Mouse (Mus musculus) heart, embryonic 15.5 days (tissue): ENCODE results near the gene Primpol. TPM values are rescaled to one million over a fixed set of nuclear protein-coding genes. Genes with fewer than 3 reads are reported as not detected.

Experiments used
- ATAC-seq: fragments of 200-750 bp; cut with Nextera tagmentation; replicated peaks from 2 replicates; pipeline ENCODE4 v1.8.0; 2017; ENCODE audit warnings: low read depth, moderate TSS enrichment; ENCODE audit not compliant: insufficient number of reproducible peaks, insufficient read depth, low FRiP score
- H3K27ac ChIP-seq: fragments of 300-500 bp; sonication (generic); 2 replicates; pipeline ENCODE4 v1.5.1; 2015; ENCODE audit warnings: mild to moderate bottlenecking, inconsistent platforms
- H3K27me3 ChIP-seq: fragments of 300-500 bp; sonication (generic); 2 replicates; pipeline ENCODE4 v1.6.1; 2015; ENCODE audit warnings: inconsistent platforms
- H3K36me3 ChIP-seq: fragments of 300-500 bp; sonication (generic); 2 replicates; pipeline ENCODE4 v1.6.1; 2015; ENCODE audit warnings: mild to moderate bottlenecking, inconsistent platforms
- H3K4me1 ChIP-seq: fragments of 300-500 bp; sonication (generic); replicated peaks from 2 replicates; pipeline ENCODE4 v1.6.1; 2015; ENCODE audit warnings: inconsistent platforms
- H3K4me2 ChIP-seq: fragments of 300-500 bp; sonication (generic); 2 replicates; pipeline ENCODE4 v1.6.1; 2015; ENCODE audit warnings: inconsistent platforms, mild to moderate bottlenecking, moderate library complexity
- H3K4me3 ChIP-seq: fragments of 300-500 bp; sonication (generic); 2 replicates; pipeline ENCODE4 v1.5.1; 2015; ENCODE audit warnings: mild to moderate bottlenecking, inconsistent platforms
- H3K9ac ChIP-seq: fragments of 300-500 bp; sonication (generic); 2 replicates; pipeline ENCODE4 v1.6.1; 2015; ENCODE audit warnings: mild to moderate bottlenecking, inconsistent platforms
- H3K9me3 ChIP-seq: fragments of 300-500 bp; sonication (generic); replicated peaks from 2 replicates; pipeline ENCODE4 v1.6.1; 2016; ENCODE audit warnings: inconsistent platforms
- WGBS: fragments of 180-500 bp; shearing (Covaris S2); methylation state at CpG from one replicate; pipeline ENCODE4 v1.1.7; 2015; ENCODE audit warnings: mixed read lengths; 5-methylcytosine and 5-hydroxymethylcytosine counted together
- polyA plus RNA-seq: library from polyadenylated mRNA; unstranded; fragments of >200 nt; fragmentation: Nextera tagmentation; extraction: Ambion mirVana; gene quantifications from 2 replicates; pipeline ENCODE4 v1.2.1, GENCODE M21; 2015

Gene Primpol
- polyA plus RNA-seq, 1 experiment from 2014 or later = 9.8 TPM

DNA sequence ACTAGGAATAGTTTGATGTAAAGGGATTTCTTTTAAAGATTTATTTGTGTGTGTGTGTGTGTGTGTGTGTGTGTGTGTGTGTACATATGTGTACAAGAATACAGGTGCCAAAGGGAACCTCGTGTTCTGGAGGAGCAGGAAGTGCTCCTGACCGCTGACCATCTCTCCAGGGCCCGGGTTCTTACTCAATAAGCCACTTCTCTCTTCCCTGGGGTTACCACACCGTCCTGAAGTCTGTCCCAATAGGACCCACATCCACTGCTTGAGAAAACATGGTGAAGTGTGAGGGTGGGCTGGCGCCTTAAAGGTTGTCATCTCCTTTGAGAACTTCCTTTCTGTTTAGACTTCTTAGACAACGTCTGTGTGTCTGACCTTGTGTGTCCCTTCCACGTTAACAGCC lies 83.1 kb downstream of the Primpol start:
- Histone ChIP-seq H3K27me3 (no peaks in the 10 kb centered on the region), H3K4me2 (no peak overlapping the region), H3K27ac (no peak overlapping the region), H3K4me1 (no peaks in the 10 kb centered on the region), H3K4me3 (no peak overlapping the region), H3K9me3 (no peaks in the 10 kb centered on the region), H3K36me3 (peaks cover 61% of the 10 kb centered on the region), H3K9ac (no peak overlapping the region)
- no peak for ATAC-seq
- WGBS = 88% methylated on average over 7 of the region's 7 CpGs

DNA sequence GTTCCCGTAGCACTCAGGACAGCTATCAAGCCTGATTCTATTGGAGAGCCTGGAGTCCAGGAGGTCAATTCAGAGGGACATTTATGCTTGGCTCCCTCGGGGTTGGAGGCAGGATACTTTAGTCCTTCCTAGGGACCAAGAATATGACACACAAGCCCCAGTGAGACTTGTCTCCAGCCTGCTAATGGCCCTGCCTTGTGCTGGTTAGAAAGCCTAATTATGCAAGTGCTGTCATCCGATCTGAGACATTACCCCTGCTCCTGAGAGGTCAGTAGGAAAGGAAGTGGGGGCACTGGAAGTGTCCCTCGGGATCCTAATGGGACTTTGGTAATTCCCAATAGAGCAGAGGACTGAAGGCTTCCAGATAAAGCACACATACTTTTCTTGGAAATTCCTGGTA lies 86.5 kb downstream of the Primpol start:
- Histone ChIP-seq H3K9ac (no peak overlapping the region), H3K4me3 (no peak overlapping the region), H3K27ac (no peak overlapping the region), H3K4me1 (no peaks in the 10 kb centered on the region), H3K9me3 (no peaks in the 10 kb centered on the region), H3K36me3 (peaks cover 54% of the 10 kb centered on the region), H3K27me3 (no peaks in the 10 kb centered on the region), H3K4me2 (no peak overlapping the region)
- 45% methylated on average over 4 of the region's 4 CpGs for WGBS
- no peak for ATAC-seq

DNA sequence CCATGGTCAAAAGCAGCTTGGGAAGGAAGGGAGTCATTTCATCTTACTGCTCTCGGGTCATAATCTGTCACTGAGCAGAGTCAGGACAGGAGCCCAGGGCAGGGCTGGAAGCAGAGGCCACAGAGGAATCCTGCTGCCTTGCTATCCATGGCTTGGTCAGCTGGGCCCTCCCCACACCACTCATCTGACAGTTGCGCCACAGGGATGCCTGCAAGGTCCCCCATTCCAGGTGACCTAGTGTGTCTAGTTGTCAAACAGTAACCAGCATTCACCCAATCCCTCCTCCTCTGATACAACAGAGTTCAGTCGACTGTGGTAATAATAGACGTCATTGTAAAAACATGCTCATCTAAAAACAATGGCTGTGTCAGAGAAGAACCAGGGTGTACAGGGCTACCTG lies 87.5 kb downstream of the Primpol start:
- Histone ChIP-seq H3K4me3 (no peak overlapping the region), H3K27me3 (no peaks in the 10 kb centered on the region), H3K36me3 (peaks cover 45% of the 10 kb centered on the region), H3K9me3 (no peaks in the 10 kb centered on the region), H3K9ac (no peak overlapping the region), H3K4me2 (no peak overlapping the region), H3K4me1 (no peaks in the 10 kb centered on the region), H3K27ac (no peak overlapping the region)
- WGBS = 73% methylated on average over 4 of the region's 4 CpGs
- ATAC-seq = no peak

DNA sequence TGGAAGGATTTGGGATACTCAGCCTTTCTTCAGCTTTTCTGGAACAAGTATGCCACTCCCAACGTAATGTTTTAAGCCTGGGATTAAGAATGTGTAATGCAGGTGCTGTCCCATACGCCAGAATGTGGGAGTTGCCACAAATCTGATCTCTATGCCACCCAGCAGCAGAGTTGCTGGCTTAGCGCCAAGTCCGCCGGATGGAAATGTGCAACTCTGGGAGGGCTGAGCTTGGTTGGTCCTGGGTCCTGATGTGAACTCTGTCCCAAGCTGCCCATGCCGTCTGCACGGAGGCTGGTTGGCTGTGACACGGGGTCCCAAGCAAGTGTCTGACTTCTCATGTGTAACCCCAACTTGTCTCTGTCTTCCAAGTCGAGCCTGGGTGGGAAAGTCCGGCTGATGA lies 90.2 kb downstream of the Primpol start:
- Histone ChIP-seq H3K27me3 (no peaks in the 10 kb centered on the region), H3K4me1 (no peaks in the 10 kb centered on the region), H3K27ac (no peak overlapping the region), H3K36me3 (peaks cover 31% of the 10 kb centered on the region; the same call in 1 of the 2 replicates), H3K4me3 (no peak overlapping the region), H3K4me2 (no peak overlapping the region), H3K9ac (no peak overlapping the region), H3K9me3 (no peaks in the 10 kb centered on the region)
- WGBS = 63% methylated on average over 10 of the region's 10 CpGs
- ATAC-seq = no peak

DNA sequence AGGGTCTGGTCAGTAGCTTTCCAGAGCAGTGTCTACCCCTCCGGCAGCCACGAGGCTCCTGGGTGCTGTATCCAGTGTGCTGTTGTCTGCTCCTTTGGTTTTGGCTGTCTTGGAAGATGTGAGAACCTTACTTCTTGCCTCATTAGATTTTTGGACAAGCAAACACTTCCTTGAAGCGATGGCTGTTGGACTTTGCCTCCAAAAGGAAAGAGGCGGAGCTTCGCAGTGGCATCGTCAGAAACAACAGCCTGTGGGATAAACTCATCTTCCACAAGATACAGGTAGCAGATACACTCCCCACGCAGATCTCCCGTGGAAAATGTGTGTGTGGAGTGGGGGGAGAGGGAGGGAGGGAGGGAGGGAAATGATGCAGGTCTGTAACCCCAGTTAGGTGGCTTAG lies 90.9 kb downstream of the Primpol start:
- Histone ChIP-seq H3K9me3 (no peaks in the 10 kb centered on the region), H3K9ac (no peak overlapping the region), H3K27ac (no peak overlapping the region), H3K4me1 (no peaks in the 10 kb centered on the region), H3K4me3 (no peak overlapping the region), H3K36me3 (peaks cover 23% of the 10 kb centered on the region; the same call in 1 of the 2 replicates), H3K4me2 (no peak overlapping the region), H3K27me3 (no peaks in the 10 kb centered on the region)
- 88% methylated on average over 8 of the region's 8 CpGs for WGBS
- ATAC-seq = no peak

Other genes starting within 250 kb of the Primpol start
- gene Acsl1, start 146.2 kb downstream of the Primpol start, polyA plus RNA-seq = 53.7 and 59.9 TPM in 2 replicates
- 9.6 and 10.1 TPM in 2 replicates for gene Cenpu, start 65.2 kb downstream of the Primpol start, polyA plus RNA-seq
- gene Casp3, start 79 bp upstream of the Primpol start, polyA plus RNA-seq = 48.1 and 52.8 TPM in 2 replicates
- 18.9 and 19.9 TPM in 2 replicates for gene Irf2, start 122.5 kb upstream of the Primpol start, polyA plus RNA-seq